Mouse (Mus musculus) lung, adult 2 months (tissue): ENCODE measurements around the gene Ivd.

ENCODE experiments used
- CTCF ChIP-seq: fragments of 200-500 bp; IDR thresholded peaks from 2 replicates; pipeline ENCODE4 v1.5.1; 2011; ENCODE audit warnings: mild to moderate bottlenecking, low read length, control low read depth; ENCODE audit not compliant: insufficient read depth
- POLR2A ChIP-seq: fragments of 200-500 bp; IDR thresholded peaks from 2 replicates; pipeline ENCODE4 v1.6.1; 2011; ENCODE audit warnings: low read depth, mild to moderate bottlenecking, control low read depth, low read length, borderline replicate concordance; ENCODE audit errors: extremely low read depth

- TF ChIP-seq CTCF: no peak
- TF ChIP-seq POLR2A: no peak
Measured at GRCm38 (mm10) chr2:118913551-118914276, 52.0 kb downstream of the Ivd start.
